Mouse (Mus musculus) stomach, postnatal 0 days (tissue): ENCODE data around the gene Gm10642. TPM values are rescaled to one million over a fixed set of nuclear protein-coding genes. Genes with fewer than 3 reads are reported as not detected.
A peak's percentile ranks its signal among the peaks of the same experiment; 100 is the strongest.

Experiments used
- ATAC-seq: fragments of 200-750 bp; cut with Nextera tagmentation; 2 replicates; pipeline ENCODE4 v1.8.0; 2017; ENCODE audit not compliant: low FRiP score, low TSS enrichment
- DNase-seq: peaks from one replicate; pipeline ENCODE4 v3.0.0-alpha.2; 2016; ENCODE audit warnings: low spot score
- H3K27ac ChIP-seq: fragments of 300-500 bp; sonication (generic); replicated peaks from 2 replicates; pipeline ENCODE4 v1.5.1; 2014; ENCODE audit warnings: mild to moderate bottlenecking, control low read depth
- H3K27me3 ChIP-seq: fragments of 300-500 bp; sonication (generic); 2 replicates; pipeline ENCODE4 v1.6.1; 2014; ENCODE audit warnings: low read length; ENCODE audit not compliant: control insufficient read depth, insufficient read depth
- H3K36me3 ChIP-seq: fragments of 300-500 bp; sonication (generic); 2 replicates; pipeline ENCODE4 v1.6.1; 2014; ENCODE audit warnings: low read length, mixed read lengths; ENCODE audit not compliant: control insufficient read depth, insufficient read depth
- H3K4me1 ChIP-seq: fragments of 300-500 bp; sonication (generic); replicated peaks from 2 replicates; pipeline ENCODE4 v1.6.1; 2014; ENCODE audit warnings: antibody characterized with exemption; ENCODE audit not compliant: control insufficient read depth, insufficient read depth
- H3K4me2 ChIP-seq: fragments of 300-500 bp; sonication (generic); replicated peaks from 2 replicates; pipeline ENCODE4 v1.6.1; 2014; ENCODE audit warnings: low read depth, mild to moderate bottlenecking, control low read depth, moderate library complexity
- H3K4me3 ChIP-seq: fragments of 300-500 bp; sonication (generic); 2 replicates; pipeline ENCODE4 v1.5.1; 2014; ENCODE audit warnings: low read depth, low read length, control low read depth
- H3K9ac ChIP-seq: fragments of 300-500 bp; sonication (generic); 2 replicates; pipeline ENCODE4 v1.6.1; 2014; ENCODE audit warnings: mild to moderate bottlenecking, low read length, control low read depth, mixed read lengths
- H3K9me3 ChIP-seq: fragments of 300-500 bp; sonication (generic); 2 replicates; pipeline ENCODE4 v1.6.1; 2016; ENCODE audit warnings: low read length; ENCODE audit not compliant: control insufficient read depth
- CTCF ChIP-seq: IDR thresholded peaks from 2 replicates; pipeline ENCODE4 v1.5.1; 2016; ENCODE audit warnings: antibody characterized with exemption, low read depth, mild to moderate bottlenecking, moderate library complexity
- EP300 ChIP-seq: optimal IDR thresholded peaks from 2 replicates; pipeline ENCODE3; 2016; ENCODE audit warnings: antibody characterized with exemption
- WGBS: fragments of 180-500 bp; shearing (Covaris S2); extraction: QIAGEN DNeasy Blood & Tissue Kit; methylation state at CpG from one replicate; pipeline ENCODE4 v1.1.7; 2014; 5-methylcytosine and 5-hydroxymethylcytosine counted together
- polyA plus RNA-seq: library from polyadenylated mRNA; unstranded; fragments of >200 nt; fragmentation: Nextera tagmentation; extraction: Ambion mirVana; gene quantifications from 2 replicates; pipeline ENCODE4 v1.2.1, GENCODE M21; 2015

Gene Gm10642
- polyA plus RNA-seq, 1 experiment from 2014 or later = 2.0 TPM

GRCm38 (mm10) chr9:70678682-70679131 is 22.7 kb downstream of the Gm10642 start, which contains the start of gene Adam10:
Adam10 (plus strand) TSS chr9:70678997.
- DNase-seq = peak; percentile 100
- Histone ChIP-seq H3K4me2 (peak within 1 kb of the TSS; percentile 71), H3K27me3 (no peaks in the 10 kb centered on the region), H3K27ac (peak within 1 kb of the TSS; percentile 98), H3K4me3 (peak within 1 kb of the TSS; percentile 91), H3K9ac (peak within 1 kb of the TSS; percentile 98), H3K36me3 (no peaks in the 10 kb centered on the region), H3K4me1 (no peaks in the 10 kb centered on the region), H3K9me3 (no peaks in the 10 kb centered on the region)
- 0% methylated on average over 36 of the region's 48 CpGs for WGBS
- TF ChIP-seq EP300 = no peak
- TF ChIP-seq CTCF = no peak
- ATAC-seq = peak; percentile 100

- ATAC-seq = no peak; the same call in 1 of the 2 replicates
- TF ChIP-seq EP300 (no peak), CTCF (no peak)
- Histone ChIP-seq H3K9me3 (no peaks in the 10 kb centered on the region), H3K36me3 (no peaks in the 10 kb centered on the region), H3K27me3 (no peaks in the 10 kb centered on the region), H3K9ac (peak overlapping the region; percentile 98), H3K4me1 (no peaks in the 10 kb centered on the region), H3K27ac (peak overlapping the region; percentile 98), H3K4me3 (peak overlapping the region; percentile 91), H3K4me2 (peak overlapping the region; percentile 71)
- under 1% methylated on average over 91 of the region's 103 CpGs for WGBS
- DNase-seq = peak; percentile 56
Observed at GRCm38 (mm10) chr9:70679132-70680091, 23.4 kb downstream of the Gm10642 start.

GRCm38 (mm10) chr9:70682202-70682601 is 26.2 kb downstream of the Gm10642 start:
- Histone ChIP-seq H3K9me3 (no peaks in the 10 kb centered on the region), H3K4me3 (no peak overlapping the region), H3K27me3 (no peaks in the 10 kb centered on the region), H3K4me1 (no peaks in the 10 kb centered on the region), H3K36me3 (no peaks in the 10 kb centered on the region), H3K27ac (no peak overlapping the region), H3K9ac (no peak overlapping the region), H3K4me2 (no peak overlapping the region; the same call in 1 of the 2 replicates)
- no peak for ATAC-seq
- 43% methylated on average over 1 of the region's 1 CpGs for WGBS
- TF ChIP-seq EP300 (no peak), CTCF (no peak)
- DNase-seq = no peak

GRCm38 (mm10) chr9:70688301-70688968 is 32.4 kb downstream of the Gm10642 start:
- Histone ChIP-seq H3K36me3 (no peaks in the 10 kb centered on the region), H3K4me2 (no peak overlapping the region), H3K27ac (no peak overlapping the region), H3K4me3 (no peak overlapping the region), H3K9ac (no peak overlapping the region), H3K27me3 (no peaks in the 10 kb centered on the region), H3K4me1 (0 out of 2 replicates have a peak, but pooled peaks cover 3% of the 10 kb centered on the region), H3K9me3 (no peaks in the 10 kb centered on the region)
- DNase-seq (no peak), ATAC-seq (peak; percentile 63; the same call in 1 of the 2 replicates)
- 72% methylated on average over 2 of the region's 2 CpGs for WGBS
- no peak for TF ChIP-seq CTCF
- no peak for TF ChIP-seq EP300

- no peaks in the 10 kb centered on the region for H3K27me3 ChIP-seq
- WGBS = 68% methylated on average over 3 of the region's 3 CpGs
- TF ChIP-seq EP300 = no peak
- no peak for TF ChIP-seq CTCF
Observed at GRCm38 (mm10) chr9:70689926-70690325, 33.9 kb downstream of the Gm10642 start.

More at GRCm38 (mm10) chr9:70689926-70690325, 33.9 kb downstream of the Gm10642 start:
- Histone ChIP-seq H3K9me3 (no peaks in the 10 kb centered on the region), H3K4me2 (no peak overlapping the region), H3K9ac (no peak overlapping the region), H3K4me1 (0 out of 2 replicates have a peak, but pooled peaks cover 3% of the 10 kb centered on the region), H3K4me3 (no peak overlapping the region), H3K27ac (no peak overlapping the region), H3K36me3 (no peaks in the 10 kb centered on the region)
- DNase-seq (no peak), ATAC-seq (no peak)
